Mouse (Mus musculus) CH12F3 (cell line): ENCODE measurements around the gene Shroom3.

ENCODE experiments used
- in situ Hi-C: fragments of 300-500 bp; cut with MboI; formaldehyde crosslinking; loops from 2 replicates; pipeline ENCODE4 v1.14.3; 2020; ENCODE audit warnings: low sequenced_read_pairs

Shroom3 gene

DNA sequence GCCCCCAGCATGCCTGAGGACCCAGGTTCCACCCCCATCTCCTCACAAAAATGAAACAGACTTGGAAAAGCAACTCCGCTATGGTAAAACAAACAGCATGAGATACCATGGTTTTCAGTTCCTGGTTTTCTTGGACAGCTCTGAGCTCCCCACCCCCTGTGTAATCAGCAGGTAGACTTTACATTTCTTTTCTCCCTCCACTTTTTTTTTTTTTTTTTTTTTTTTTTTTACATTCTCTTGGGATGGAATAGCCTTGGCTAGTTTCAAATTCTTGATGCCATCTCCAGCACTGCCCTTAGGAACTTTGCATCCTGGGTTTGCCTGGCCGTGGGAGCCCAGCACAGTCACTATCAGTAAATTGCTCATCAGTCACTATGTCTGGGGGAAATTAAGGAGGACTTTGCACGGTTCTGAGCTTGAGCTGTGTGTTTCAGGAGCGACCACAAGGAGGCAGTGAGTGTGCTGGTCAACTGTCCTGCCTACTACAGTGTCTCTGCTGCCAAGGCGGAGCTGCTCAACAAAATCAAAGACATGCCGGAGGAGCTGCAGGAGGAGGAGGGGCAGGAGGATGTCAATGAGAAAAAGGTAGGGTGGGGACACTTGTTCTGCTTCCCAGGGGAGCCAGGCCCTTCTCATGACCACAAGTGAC, 271.7 kb downstream of the Shroom3 start:
- in situ Hi-C loops = no loop called here

DNA sequence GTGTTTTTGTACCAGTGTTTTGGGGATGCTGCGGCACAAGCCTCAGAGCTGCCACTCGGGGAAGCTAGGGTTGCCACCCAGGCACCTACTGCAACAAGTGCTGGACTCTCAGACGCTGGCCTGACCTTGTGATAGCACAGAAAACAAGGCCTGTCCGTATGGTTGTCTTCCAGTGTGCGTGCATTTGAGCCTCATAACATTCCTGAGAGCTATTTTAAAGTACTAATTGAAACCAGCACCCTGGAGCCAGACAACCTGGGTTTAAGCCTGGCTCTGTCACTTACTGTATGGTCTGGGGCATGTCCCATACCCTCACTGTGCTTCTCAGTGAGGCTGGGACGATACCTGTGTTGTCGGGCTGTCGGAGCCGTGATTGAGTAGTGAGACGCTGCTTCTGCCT, 276.1 kb downstream of the Shroom3 start:
- in situ Hi-C loops = no loop called here

DNA sequence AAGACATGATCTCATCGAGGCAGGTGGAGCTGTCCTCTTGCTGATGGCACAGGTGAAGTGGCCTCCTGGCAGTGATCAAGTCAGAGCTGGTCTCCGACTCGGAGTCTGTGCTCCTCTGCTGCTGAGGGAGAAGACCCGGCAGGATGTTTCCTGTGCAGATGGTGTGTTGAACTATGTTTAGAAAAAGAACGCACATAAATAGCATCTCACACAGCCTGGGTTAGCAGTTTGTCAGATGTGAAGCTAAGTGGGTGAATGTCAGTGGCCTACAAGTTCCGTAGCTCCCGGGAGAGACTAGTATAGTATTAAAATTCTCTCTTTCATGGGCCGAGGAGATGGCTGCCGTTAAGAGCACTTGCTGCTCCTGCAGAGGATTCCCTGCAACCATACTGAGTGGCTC, 276.5 kb downstream of the Shroom3 start:
- in situ Hi-C loops = no loop called here

DNA sequence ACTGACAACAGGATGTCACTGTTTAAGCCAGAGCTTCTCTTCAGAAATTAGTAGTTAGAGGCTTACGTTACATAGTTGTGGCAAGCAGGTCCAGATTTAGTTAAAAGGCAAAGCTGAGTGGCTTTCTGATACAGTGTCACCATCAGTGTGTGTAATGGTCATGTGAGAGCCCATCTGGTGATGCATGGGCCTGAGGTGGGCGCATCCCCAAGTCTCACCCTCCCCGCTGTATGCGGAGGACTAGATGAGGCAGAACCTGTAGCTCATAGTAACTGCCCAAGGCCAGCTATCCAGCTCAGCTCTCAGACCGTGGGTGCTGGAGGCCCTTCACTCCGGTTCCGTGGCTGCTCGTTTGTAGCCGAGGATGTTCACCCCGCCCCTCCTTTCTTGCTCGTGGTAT, 278.1 kb downstream of the Shroom3 start:
- in situ Hi-C loops = no loop called here

DNA sequence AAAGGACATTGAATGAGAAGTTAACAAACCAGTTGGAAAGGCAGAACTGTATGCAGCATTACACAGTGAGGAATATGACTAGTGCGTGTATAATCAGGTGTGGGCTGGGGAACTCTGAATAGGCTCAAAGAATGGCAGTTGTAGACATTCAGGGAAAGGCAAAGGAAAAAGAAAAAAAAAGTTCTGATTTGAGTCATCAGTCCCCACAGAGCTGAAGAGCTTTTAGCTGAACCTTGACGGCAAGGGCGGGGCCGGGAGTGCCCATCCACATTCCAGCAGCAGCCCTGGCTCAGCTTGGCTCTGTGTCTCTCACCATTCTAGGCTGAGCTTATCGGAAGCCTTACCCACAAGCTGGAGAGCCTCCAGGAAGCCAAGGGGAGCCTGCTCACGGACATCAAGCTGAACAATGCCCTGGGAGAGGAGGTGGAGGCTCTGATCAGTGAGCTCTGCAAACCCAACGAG, 278.6 kb downstream of the Shroom3 start:
- in situ Hi-C loops = no loop called here

DNA sequence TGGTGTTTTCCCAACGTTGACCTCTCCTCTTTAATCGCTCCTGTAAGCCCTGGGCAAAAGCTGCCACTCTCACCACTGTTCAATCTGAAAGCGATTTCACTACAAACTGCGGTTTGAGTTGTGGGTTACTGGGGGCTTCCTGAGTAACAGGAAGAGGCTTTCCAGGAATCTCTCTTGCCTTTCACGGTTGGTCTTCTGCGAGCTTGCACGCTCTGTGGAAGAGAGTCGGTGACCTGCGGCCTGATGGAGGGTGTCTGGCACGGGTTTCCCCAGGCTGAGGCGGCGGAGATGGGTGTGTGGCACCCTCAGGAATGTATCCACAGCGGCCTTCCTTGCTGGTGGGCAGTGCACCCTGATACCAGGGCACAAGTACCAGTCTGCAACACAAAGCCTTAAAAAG, 281.5 kb downstream of the Shroom3 start:
- in situ Hi-C loops = no loop called here

DNA sequence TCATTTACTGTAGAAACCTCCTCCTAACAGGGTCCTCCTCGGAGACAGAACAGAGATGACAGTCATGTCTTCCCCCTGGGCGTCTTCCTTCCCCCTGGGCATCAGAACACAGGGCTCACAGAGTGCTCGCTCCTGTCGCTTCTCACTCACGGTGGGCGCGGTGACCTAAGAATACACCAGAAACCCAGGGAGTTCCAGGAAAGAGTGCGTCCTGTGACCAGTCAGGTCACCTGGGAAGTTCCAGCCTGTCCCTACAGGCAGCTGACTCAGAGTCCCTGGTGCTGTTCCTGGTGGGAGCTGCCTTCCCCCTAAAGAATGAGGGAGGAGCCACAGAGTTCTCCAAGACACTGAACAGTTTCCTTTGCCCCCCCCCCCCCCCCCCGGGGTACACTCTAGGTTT, 283.9 kb downstream of the Shroom3 start:
- in situ Hi-C loops = no loop called here

DNA sequence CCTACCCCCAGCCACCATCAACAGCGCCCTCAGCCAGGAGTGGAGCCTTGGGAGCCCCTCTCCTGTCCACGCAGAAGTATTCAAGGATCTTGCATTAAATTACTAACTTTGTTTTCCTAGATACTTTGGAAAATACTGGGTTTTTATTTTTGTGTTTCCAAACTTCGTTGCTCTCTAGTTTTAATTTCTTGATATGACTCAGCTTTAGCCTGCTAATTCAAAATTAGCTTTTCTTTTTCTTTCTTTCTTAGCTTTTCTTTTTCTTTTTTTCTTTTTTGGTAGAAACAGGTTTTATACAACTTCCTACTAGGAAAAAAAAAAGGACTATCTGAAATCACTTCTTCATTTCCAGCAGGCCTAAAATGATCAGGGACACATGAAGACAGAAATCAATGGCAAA, 284.7 kb downstream of the Shroom3 start:
- in situ Hi-C loops = no loop called here

DNA sequence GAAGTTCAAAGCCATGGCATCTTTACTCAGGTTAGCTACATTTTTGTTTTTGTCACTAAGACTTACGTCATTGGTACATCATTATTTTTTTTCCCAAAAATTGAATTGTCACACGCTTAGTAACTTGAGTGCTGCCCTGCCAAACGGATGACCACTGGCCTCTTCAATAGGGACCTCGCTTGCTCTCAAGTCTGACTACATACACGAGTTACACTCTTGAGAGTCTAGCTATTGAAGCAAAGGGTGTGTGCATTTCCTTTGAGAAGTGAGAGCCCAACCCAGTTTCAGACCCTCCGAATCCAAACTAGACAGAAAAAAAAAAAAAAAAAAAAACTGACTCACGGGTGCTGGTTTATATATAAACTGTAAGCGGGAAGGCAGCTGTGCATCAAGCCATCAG, 286.2 kb downstream of the Shroom3 start:
- in situ Hi-C loops = no loop called here

DNA sequence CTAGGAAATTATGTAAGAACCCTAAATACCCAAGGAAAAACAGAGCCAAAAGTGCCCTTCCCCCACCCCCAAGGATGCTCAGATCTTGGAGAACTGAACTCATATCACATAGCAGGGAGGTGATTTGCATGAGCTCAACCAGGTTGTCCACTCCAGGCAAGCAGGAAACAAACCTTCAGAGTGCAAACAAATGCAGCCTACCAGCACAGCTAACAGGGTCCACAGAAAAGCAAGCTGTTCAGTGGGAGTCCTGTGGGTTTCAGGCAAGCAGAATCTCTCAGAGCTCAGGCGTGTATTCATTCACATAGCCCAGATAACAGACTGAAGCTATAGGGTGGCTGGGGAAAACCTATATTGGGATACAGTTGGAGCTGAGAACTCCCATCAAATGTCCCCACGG, 286.7 kb downstream of the Shroom3 start:
- in situ Hi-C loops = no loop called here

DNA sequence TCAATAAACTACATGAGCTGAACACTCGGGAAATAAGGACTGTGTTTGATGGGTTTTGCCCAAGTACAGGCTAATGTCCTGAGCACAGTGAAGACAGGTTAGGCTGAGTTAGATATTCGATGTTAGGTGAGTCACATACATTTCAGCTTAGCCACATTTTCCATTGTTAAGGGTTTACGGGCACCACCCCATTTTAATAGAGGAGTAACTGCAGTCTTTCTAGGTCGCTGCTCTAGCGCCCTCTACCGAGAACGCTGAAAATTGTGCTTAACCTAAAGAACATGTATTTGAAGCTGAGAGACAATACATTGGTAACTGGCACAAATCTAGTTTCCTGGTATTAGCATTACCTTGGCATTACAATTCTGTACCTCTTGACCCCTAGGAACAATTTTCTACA, 287.2 kb downstream of the Shroom3 start:
- in situ Hi-C loops = no loop called here

DNA sequence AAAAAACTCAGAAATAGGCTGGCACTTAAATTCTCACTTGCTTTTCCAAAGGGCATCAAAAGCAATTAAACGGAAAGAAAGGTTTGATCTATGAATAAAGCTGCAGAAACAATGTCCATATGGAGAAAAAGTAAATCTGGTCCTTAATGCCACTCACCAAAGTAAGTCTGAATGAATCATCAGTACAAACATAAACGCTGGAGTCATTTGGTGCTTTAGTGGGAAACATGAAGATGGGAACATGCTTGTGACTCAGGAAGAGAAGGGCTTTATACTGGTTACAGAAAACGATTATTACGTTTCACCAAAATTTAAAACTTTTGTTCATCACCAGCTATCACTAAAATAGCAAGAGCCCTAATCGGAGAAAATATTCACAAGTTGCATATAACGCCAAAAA, 297.2 kb downstream of the Shroom3 start:
- in situ Hi-C loops = no loop called here

DNA sequence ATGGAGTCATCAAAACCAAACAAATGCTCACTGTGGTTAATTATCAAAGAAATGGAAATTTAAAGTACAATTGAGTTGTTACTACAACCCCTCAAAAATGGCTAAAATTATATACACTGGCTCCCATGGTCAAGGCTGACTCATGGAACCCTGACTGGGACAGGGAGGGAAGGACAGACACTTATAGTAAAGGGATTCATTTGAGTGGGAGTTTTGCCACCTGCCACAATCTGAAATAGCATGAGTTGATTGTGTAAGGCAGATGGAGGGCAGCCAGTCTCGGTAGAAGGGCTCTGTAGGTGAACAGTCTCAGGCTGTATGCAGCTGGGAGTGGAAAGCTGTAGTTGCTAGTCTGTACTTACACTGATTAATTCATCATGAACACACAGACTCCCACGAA, 297.6 kb downstream of the Shroom3 start:
- in situ Hi-C loops = no loop called here

DNA sequence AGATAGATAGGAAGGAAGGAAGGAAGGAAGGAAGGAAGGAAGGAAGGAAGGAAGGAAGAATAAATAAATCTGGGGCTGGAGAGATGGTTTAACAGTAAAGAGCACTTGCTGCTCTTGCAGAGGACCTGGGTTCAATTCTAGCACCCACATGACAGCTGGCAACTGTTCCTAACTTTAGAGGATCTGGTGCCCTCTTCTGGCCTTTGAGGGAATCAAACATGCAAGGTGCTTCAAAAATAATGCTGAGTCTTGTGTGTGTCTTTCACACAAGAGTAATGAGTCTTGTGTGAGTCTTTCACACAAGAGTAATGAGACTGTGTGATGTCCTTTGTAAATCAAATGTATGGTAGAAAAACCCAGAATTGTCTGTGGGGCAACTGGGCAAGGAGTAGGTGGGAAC, 299.4 kb downstream of the Shroom3 start:
- in situ Hi-C loops = no loop called here

DNA sequence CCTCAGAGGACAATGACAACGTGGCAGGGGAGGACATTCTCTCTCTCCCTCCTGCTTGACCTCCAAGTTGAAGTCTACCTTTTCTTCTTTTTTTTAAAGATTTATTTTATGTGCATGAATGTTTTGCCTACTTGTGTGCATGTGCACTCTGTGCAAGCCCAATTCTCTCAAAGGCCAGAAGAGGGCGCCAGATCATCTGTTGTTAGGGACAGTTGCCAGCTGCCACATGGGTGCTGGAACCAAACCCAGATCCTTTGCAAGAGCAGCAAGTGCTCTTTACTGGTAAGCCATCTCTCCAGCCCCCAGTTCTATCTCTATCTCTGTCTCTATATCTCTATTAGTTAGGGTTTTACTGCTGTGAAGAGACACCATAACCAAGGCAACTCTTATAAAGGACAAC, 300.7 kb downstream of the Shroom3 start:
- in situ Hi-C loops = no loop called here

DNA sequence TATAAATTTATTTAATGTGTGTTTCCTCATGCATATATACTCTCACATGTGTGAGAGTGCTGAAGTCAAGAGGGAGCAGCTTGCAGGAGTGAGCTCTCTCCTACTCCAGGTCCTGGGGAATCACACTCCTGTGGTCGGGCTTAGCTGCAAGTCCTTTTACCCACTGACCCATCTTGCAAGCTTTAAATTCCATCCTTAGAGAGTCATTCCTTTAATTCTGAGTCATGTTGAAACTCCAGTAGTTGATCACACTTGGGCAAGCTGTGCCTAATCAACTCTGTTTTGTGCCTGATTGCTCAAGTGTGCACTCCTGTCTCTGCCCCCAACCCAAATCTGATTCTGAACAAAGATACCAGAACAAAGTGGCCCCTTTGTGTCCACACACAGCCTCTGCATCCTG, 301.5 kb downstream of the Shroom3 start:
- in situ Hi-C loops = no loop called here

DNA sequence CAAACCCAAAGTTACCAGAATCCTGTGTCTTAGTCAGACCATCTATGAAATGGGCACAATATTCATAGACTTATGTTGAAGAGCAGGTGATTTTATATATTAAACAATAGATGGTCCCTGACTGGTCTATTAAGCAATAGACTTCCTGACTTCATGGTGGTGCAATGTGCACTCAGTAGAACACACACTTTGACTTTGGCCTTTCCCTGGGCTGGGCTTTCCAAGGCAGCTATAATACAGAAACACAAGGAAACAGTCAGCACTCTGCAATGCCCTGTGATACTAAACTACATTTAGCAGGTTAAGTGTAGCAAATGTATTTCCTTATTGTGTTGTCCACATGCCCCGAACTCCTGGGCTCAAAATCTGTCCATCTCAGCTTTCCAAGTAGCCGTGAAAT, 302.2 kb downstream of the Shroom3 start:
- in situ Hi-C loops = no loop called here

DNA sequence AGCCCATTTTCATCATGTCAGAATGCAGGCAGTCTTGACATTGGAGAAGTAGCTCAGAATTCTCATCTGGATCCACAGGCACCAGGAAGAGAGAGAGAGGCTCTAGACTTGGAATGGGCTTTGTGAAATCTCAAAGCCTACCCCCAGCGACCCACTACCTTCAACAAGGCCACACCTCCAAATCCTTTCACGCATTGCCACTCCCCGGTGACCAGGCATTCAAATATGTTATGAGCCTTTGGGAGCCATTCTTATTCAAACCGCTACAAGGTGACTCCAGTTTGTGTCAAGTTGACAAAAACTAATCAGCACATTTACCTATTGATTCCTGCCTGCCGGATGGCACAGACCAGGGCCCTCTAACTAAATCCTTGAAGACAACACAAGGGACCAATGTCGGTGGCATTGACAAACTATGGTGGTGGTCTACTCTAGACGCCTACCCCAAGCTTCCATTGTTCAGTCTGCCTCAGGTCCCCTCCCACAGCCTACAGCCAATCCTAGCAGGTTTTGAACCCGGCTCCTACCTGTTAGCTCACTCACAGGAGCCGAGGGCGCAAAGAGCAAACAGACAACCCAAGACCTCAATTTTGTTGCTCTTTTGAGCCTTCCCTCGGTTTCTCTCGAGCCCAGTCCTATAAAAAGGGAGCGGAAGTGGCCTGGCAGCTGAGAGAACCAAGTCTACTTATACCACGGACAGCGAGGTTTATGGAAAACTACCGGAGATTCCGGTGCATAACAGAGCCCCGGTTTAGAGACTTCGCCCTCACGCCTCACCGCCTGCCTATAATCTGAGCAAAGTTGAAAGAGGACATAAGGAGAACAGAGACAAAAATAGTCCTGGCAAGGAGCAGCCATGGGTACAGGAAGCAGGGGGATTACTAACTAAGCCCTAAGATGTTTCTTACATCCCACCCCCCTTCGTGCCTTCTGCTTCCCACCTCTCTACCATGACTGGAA, 303.7 kb downstream of the Shroom3 start:
- in situ Hi-C loops = no loop called here

DNA sequence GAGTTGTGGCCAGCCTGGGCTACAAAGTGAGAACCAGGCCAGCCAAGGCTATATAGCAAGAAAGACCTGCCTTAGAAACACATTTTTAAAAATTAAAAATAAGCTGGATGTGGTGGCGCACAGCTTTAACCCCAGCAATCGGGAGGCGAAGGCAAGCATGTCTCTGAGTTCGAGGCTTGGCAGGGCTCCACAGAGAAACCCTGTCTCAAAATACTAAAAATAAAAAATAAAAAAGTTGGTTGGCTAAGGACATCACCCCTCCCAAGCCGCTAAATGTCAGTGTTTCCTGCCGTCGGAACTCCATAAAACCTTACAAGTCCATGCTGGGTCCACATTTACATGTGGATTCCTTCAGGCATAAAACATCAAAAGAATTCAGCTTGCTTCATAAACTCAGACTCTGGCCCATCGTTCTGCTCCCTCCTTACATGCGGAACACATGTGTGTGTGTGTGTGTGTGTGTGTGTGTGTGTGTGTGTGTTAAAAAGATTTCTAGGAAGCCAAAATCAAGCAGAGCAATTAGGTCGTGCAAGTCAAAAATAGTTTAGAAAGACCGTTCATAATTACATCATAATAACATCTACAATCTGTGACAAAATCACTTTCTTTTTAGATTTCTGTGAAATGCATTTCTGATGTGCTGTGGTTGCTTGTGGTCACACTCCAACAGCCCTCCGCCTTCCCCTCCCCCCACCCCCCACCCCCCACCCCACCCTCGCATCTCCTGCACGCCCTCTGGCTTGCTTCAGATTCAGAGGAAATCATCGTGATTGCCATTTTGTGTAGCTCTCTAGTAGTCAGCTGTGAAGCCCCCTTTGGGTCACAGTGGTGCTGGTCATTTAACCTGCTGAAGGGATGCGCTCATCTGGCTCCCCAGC, 304.9 kb downstream of the Shroom3 start:
- in situ Hi-C loops = no loop called here

DNA sequence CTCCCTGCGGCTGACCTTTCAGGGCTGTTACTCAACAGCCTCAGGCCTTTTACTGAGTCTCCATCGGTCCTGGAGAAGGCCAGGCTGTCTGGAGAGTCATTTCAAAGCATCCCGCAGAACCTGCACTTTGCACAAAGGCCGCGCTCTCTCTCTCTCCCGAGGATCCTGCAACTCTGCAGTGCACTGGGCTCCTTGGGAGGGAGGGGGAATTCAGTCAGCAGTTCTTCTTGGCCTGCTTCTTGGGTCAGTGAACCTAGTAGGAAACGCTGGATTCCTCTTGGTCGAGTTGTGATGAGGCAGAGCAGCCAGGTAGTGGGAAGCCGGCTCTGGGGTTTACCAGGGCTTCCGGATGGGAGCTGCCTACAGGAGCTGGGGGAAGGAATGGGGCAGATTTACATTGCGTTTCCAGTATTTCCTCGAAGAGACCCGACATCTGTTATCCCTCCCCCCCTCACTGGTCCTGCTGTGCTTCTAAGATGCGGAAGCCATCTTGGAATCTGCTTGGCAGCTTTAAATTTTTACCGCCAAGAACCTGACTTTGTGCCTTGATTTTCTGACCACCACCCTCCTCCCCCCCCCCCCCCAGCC, 305.6 kb downstream of the Shroom3 start:
- in situ Hi-C loops = no loop called here

DNA sequence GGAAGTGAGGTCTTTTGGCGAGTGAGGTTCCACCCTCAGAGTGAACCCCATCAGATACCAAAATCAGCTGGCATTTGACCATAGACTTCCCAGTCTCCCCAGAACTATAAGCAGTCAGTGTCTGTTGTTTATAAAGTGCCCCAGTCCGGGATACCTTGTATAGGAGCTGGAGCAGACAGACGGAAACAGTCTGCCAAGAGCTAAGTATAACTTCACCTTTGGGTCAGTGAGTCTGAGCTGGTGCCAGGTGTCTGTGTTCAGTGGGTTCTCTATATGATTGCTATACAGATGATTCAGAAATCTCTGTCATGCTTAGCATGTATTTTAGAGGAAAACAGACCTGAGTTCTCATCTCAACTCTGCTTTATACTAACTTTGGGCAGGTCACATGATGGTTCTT, 308.9 kb downstream of the Shroom3 start:
- in situ Hi-C loops = no loop called here
